Mouse (Mus musculus): Measurements from ENCODE around the gene Timm9.

Gene Timm9

GRCm38 (mm10) chr12:71136130-71136973, at the start of gene Timm9, which contains the start of gene 2700049A03Rik:
Gene Timm9 (minus strand): TSS chr12:71136684.
Gene 2700049A03Rik (plus strand): TSS chr12:71136848.
- DNase-seq (ENCODE audit: low spot score) = peak; percentile 69

- DNase-seq (ENCODE audit: low spot score) = no peak
Observed at GRCm38 (mm10) chr12:71184396-71184795, 47.9 kb upstream of the Timm9 start.

- no peak for DNase-seq (ENCODE audit: low spot score)
Observed at GRCm38 (mm10) chr12:71183736-71184135, 47.3 kb upstream of the Timm9 start.

- no peak for DNase-seq (ENCODE audit: low spot score)
Observed at GRCm38 (mm10) chr12:71169911-71170310, 33.4 kb upstream of the Timm9 start.

- no peak for DNase-seq (ENCODE audit: low spot score)
Observed at GRCm38 (mm10) chr12:71164410-71164809, 27.9 kb upstream of the Timm9 start.

- DNase-seq (ENCODE audit: low spot score) = no peak
Observed at GRCm38 (mm10) chr12:71157974-71158373, 21.5 kb upstream of the Timm9 start.

- no peak for DNase-seq (ENCODE audit: low spot score)
Observed at GRCm38 (mm10) chr12:71154979-71155378, 18.5 kb upstream of the Timm9 start.

- DNase-seq (ENCODE audit: low spot score) = no peak
Observed at GRCm38 (mm10) chr12:71150167-71150566, 13.7 kb upstream of the Timm9 start.

- no peak for DNase-seq (ENCODE audit: low spot score)
Observed at GRCm38 (mm10) chr12:71149456-71149855, 13.0 kb upstream of the Timm9 start.

GRCm38 (mm10) chr12:71148801-71149200, 12.3 kb upstream of the Timm9 start:
- DNase-seq (ENCODE audit: low spot score) = no peak

- DNase-seq (ENCODE audit: low spot score) = peak; percentile 31
Observed at GRCm38 (mm10) chr12:71147641-71148040, 11.2 kb upstream of the Timm9 start.

GRCm38 (mm10) chr12:71141189-71141588, 4.7 kb upstream of the Timm9 start:
- no peak for DNase-seq (ENCODE audit: low spot score)

GRCm38 (mm10) chr12:71139258-71139828, 2.9 kb upstream of the Timm9 start:
- DNase-seq (ENCODE audit: low spot score) = no peak

GRCm38 (mm10) chr12:71137686-71138085, 1.2 kb upstream of the Timm9 start:
- no peak for DNase-seq (ENCODE audit: low spot score)

- DNase-seq (ENCODE audit: low spot score) = peak; percentile 81
Observed at GRCm38 (mm10) chr12:71136974-71137491, 549 bp upstream of the Timm9 start.

- DNase-seq (ENCODE audit: low spot score) = no peak
Observed at GRCm38 (mm10) chr12:71135581-71135980, 903 bp downstream of the Timm9 start.

GRCm38 (mm10) chr12:71123286-71123685, 13.2 kb downstream of the Timm9 start:
- no peak for DNase-seq (ENCODE audit: low spot score)

GRCm38 (mm10) chr12:71122731-71123130, 13.8 kb downstream of the Timm9 start:
- no peak for DNase-seq (ENCODE audit: low spot score)

GRCm38 (mm10) chr12:71116411-71116810, 20.1 kb downstream of the Timm9 start:
- DNase-seq (ENCODE audit: low spot score) = no peak

- no peak for DNase-seq (ENCODE audit: low spot score)
Observed at GRCm38 (mm10) chr12:71113675-71114288, 22.7 kb downstream of the Timm9 start.

GRCm38 (mm10) chr12:71113074-71113473, 23.4 kb downstream of the Timm9 start:
- DNase-seq (ENCODE audit: low spot score) = no peak

GRCm38 (mm10) chr12:71111331-71111730, 25.2 kb downstream of the Timm9 start, which contains the start of gene Tomm20l:
Gene Tomm20l (plus strand): TSS chr12:71111428.
- DNase-seq (ENCODE audit: low spot score) = peak; percentile 32

Data from urinary bladder, postnatal 25 days (tissue).